Comparison of ENCODE assay signal across 10 mouse cellular contexts in genomic region chr7:139103960-139104381, GRCm38 (mm10). TPM values are rescaled to one million over a fixed set of nuclear protein-coding genes. Genes with fewer than 3 reads are reported as not detected.
DNase-seq lines count a peak whose midpoint lies in the region; ATAC-seq and TF ChIP-seq lines count a peak whose summit lies in the region.
"Had no signal": no experiment of that assay in that cellular context is flagged by ENCODE, and none has a peak within 500 bp of the region (broad histone marks: within the 10 kb centered on the region; RNA-seq: fewer than 3 reads in every experiment).

No protein-coding gene starts in this region.

- TF ChIP-seq EP300 in lung, postnatal 0 days (IDR thresholded peaks at IDR 0.05) = no peak
- no peak for TF ChIP-seq EP300 in stomach, postnatal 0 days (optimal IDR thresholded peaks at IDR 0.05)

- DNase-seq in forebrain, embryonic 11.5 days (ENCODE audit: low spot score) = peak; percentile 65
- no peak for DNase-seq in lung, postnatal 0 days (ENCODE audit: low spot score)
- DNase-seq in lung, postnatal 25 days (ENCODE audit: low spot score) = no peak
- DNase-seq in hindbrain, embryonic 14.5 days (ENCODE audit: low spot score) = no peak
- DNase-seq in stomach, postnatal 0 days (ENCODE audit: low spot score) = no peak
- DNase-seq: adrenal gland, adult 8-10 months; kidney, adult 2 months had no signal

- no peaks in the 10 kb centered on the region for H3K9me3 ChIP-seq in forebrain, embryonic 11.5 days (ENCODE audit: control insufficient read depth, low read length)
- H3K9me3 ChIP-seq in forebrain, embryonic 13.5 days (replicated peaks) = no peaks in the 10 kb centered on the region
- no peaks in the 10 kb centered on the region for H3K9me3 ChIP-seq in lung, postnatal 0 days (ENCODE audit: low read length)
- no peaks in the 10 kb centered on the region for H3K9me3 ChIP-seq in hindbrain, embryonic 14.5 days (ENCODE audit: control insufficient read depth, low read length)
- H3K9me3 ChIP-seq in stomach, postnatal 0 days (ENCODE audit: control insufficient read depth, low read length) = no peaks in the 10 kb centered on the region

- WGBS in forebrain, embryonic 11.5 days = 66% methylated on average over 10 of the region's 10 CpGs
- 64% methylated on average over 10 of the region's 10 CpGs for WGBS in forebrain, embryonic 13.5 days
- WGBS in lung, postnatal 0 days = 52% methylated on average over 10 of the region's 10 CpGs
- WGBS in hindbrain, embryonic 14.5 days = 42% methylated on average over 10 of the region's 10 CpGs
- WGBS in stomach, postnatal 0 days = 57% methylated on average over 10 of the region's 10 CpGs

- peak; percentile 40 for ATAC-seq in forebrain, embryonic 11.5 days (replicated peaks; ENCODE audit: low FRiP score)
- ATAC-seq in forebrain, embryonic 13.5 days = no peak
- ATAC-seq in lung, postnatal 0 days = no peak
- ATAC-seq in hindbrain, embryonic 14.5 days (ENCODE audit: low FRiP score) = peak; percentile 15; the same call in 1 of the 2 replicates
- no peak for ATAC-seq in stomach, postnatal 0 days (ENCODE audit: low FRiP score, low TSS enrichment)
- no peak for ATAC-seq in erythroblast, adult 5-6 weeks (replicated peaks; ENCODE audit: low FRiP score, poor library complexity, severe bottlenecking)
- no peak for ATAC-seq in CD4-positive, CD25-positive, alpha-beta regulatory T cell, adult 4 months

- H3K4me1 ChIP-seq in forebrain, embryonic 11.5 days (replicated peaks; ENCODE audit: control insufficient read depth, insufficient read depth, low read length) = no peaks in the 10 kb centered on the region
- no peaks in the 10 kb centered on the region for H3K4me1 ChIP-seq in forebrain, embryonic 13.5 days
- no peaks in the 10 kb centered on the region for H3K4me1 ChIP-seq in lung, postnatal 0 days (ENCODE audit: insufficient read depth, low read depth, low read length)
- no peaks in the 10 kb centered on the region for H3K4me1 ChIP-seq in hindbrain, embryonic 14.5 days (replicated peaks; ENCODE audit: control insufficient read depth, insufficient read depth, low read length)
- no peaks in the 10 kb centered on the region for H3K4me1 ChIP-seq in stomach, postnatal 0 days (replicated peaks; ENCODE audit: control insufficient read depth, insufficient read depth)

- TF ChIP-seq CTCF in lung, postnatal 0 days (IDR thresholded peaks at IDR 0.05) = peak; percentile 36
- TF ChIP-seq CTCF in stomach, postnatal 0 days (IDR thresholded peaks at IDR 0.05; ENCODE audit: low read depth) = peak; percentile 61

- H3K27ac ChIP-seq in forebrain, embryonic 11.5 days (ENCODE audit: low read depth, low read length) = no peak overlapping the region
- H3K27ac ChIP-seq in forebrain, embryonic 13.5 days = no peak overlapping the region
- H3K27ac ChIP-seq in lung, postnatal 0 days (ENCODE audit: low read length) = no peak overlapping the region
- no peak overlapping the region for H3K27ac ChIP-seq in hindbrain, embryonic 14.5 days
- H3K27ac ChIP-seq in stomach, postnatal 0 days (replicated peaks) = no peak overlapping the region

- H3K4me2 ChIP-seq in forebrain, embryonic 11.5 days (ENCODE audit: low read depth, low read length, severe bottlenecking) = no peak overlapping the region
- H3K4me2 ChIP-seq in forebrain, embryonic 13.5 days = no peak overlapping the region
- no peak overlapping the region for H3K4me2 ChIP-seq in lung, postnatal 0 days (replicated peaks; ENCODE audit: low read depth, low read length)
- H3K4me2 ChIP-seq in hindbrain, embryonic 14.5 days (replicated peaks) = no peak overlapping the region
- no peak overlapping the region for H3K4me2 ChIP-seq in stomach, postnatal 0 days (replicated peaks; ENCODE audit: low read depth)

- no peaks in the 10 kb centered on the region for H3K27me3 ChIP-seq in forebrain, embryonic 11.5 days (ENCODE audit: control insufficient read depth, insufficient read depth, low read length)
- no peaks in the 10 kb centered on the region for H3K27me3 ChIP-seq in forebrain, embryonic 13.5 days
- H3K27me3 ChIP-seq in lung, postnatal 0 days (replicated peaks; ENCODE audit: insufficient read depth, low read length) = no peaks in the 10 kb centered on the region
- H3K27me3 ChIP-seq in hindbrain, embryonic 14.5 days (ENCODE audit: control insufficient read depth, insufficient read depth, low read length) = no peaks in the 10 kb centered on the region
- H3K27me3 ChIP-seq in stomach, postnatal 0 days (ENCODE audit: control insufficient read depth, insufficient read depth, low read length) = no peaks in the 10 kb centered on the region

- H3K9ac ChIP-seq in forebrain, embryonic 11.5 days (ENCODE audit: low read length) = no peak overlapping the region
- H3K9ac ChIP-seq in forebrain, embryonic 13.5 days = no peak overlapping the region
- no peak overlapping the region for H3K9ac ChIP-seq in lung, postnatal 0 days (replicated peaks; ENCODE audit: low read depth)
- no peak overlapping the region for H3K9ac ChIP-seq in hindbrain, embryonic 14.5 days
- H3K9ac ChIP-seq in stomach, postnatal 0 days (ENCODE audit: low read length) = no peak overlapping the region

- no peak overlapping the region for H3K4me3 ChIP-seq in forebrain, embryonic 11.5 days (ENCODE audit: low read depth, low read length)
- no peak overlapping the region for H3K4me3 ChIP-seq in forebrain, embryonic 13.5 days
- H3K4me3 ChIP-seq in lung, postnatal 0 days (ENCODE audit: low read depth, low read length) = no peak overlapping the region
- H3K4me3 ChIP-seq in hindbrain, embryonic 14.5 days (replicated peaks; ENCODE audit: low read length) = no peak overlapping the region
- H3K4me3 ChIP-seq in stomach, postnatal 0 days (ENCODE audit: low read depth, low read length) = no peak overlapping the region

- no peaks in the 10 kb centered on the region; the same call in 1 of the 2 replicates for H3K36me3 ChIP-seq in forebrain, embryonic 11.5 days (ENCODE audit: control insufficient read depth, insufficient read depth, low read length)
- H3K36me3 ChIP-seq in forebrain, embryonic 13.5 days (ENCODE audit: poor library complexity, severe bottlenecking) = peaks cover 26% of the 10 kb centered on the region
- H3K36me3 ChIP-seq in lung, postnatal 0 days (ENCODE audit: insufficient read depth, low read length) = no peaks in the 10 kb centered on the region
- peaks cover 30% of the 10 kb centered on the region for H3K36me3 ChIP-seq in hindbrain, embryonic 14.5 days (replicated peaks; ENCODE audit: control insufficient read depth, insufficient read depth)
- H3K36me3 ChIP-seq in stomach, postnatal 0 days (ENCODE audit: control insufficient read depth, insufficient read depth, low read length) = no peaks in the 10 kb centered on the region

RNA-seq across cellular contexts. Expression of gene Dpysl4, which starts 18.2 kb away (rescaled TPM):
- 113 and 125 TPM in 2 replicates for polyA plus RNA-seq in forebrain, embryonic 11.5 days (2014; fragmentation: Nextera tagmentation; extraction: Ambion mirVana)
- 106 and 141 TPM in 2 replicates for polyA plus RNA-seq in forebrain, embryonic 13.5 days (2015; fragmentation: Nextera tagmentation; extraction: Ambion mirVana)
- polyA plus RNA-seq in lung, postnatal 0 days (2015; fragmentation: Nextera tagmentation; extraction: Ambion mirVana) = 0.54 and 1.1 TPM in 2 replicates
- polyA plus RNA-seq in hindbrain, embryonic 14.5 days (2014; fragmentation: Nextera tagmentation; extraction: Ambion mirVana) = 211 and 216 TPM in 2 replicates
- 4.8 and 5.1 TPM in 2 replicates for polyA plus RNA-seq in stomach, postnatal 0 days (2015; fragmentation: Nextera tagmentation; extraction: Ambion mirVana)
- not detected in 2 replicates for total RNA-seq in erythroblast, adult 5-6 weeks (2015; ENCODE audit: low replicate concordance)
- total RNA-seq in erythroblast, adult 5-6 weeks (2017; ENCODE audit: low replicate concordance) = not detected in 2 replicates
- not detected for polyA plus RNA-seq in CD4-positive, CD25-positive, alpha-beta regulatory T cell, adult 4 months (2017; shearing (Covaris generic))

Comparison
In these comparisons a context has a peak if more than half of its experiments do, and no peak if none do; other contexts are left out.
1. ATAC-seq: peak in forebrain, embryonic 11.5 days (single experiment) and hindbrain, embryonic 14.5 days (single experiment); none in forebrain, embryonic 13.5 days (single experiment), lung, postnatal 0 days (single experiment), stomach, postnatal 0 days (single experiment), erythroblast, adult 5-6 weeks (single experiment) and CD4-positive, CD25-positive, alpha-beta regulatory T cell, adult 4 months (single experiment).
2. RNA of gene Dpysl4, which starts 18.2 kb away (polyA plus RNA-seq): 211 to 216 TPM in hindbrain, embryonic 14.5 days, 113 to 125 TPM in forebrain, embryonic 11.5 days and 106 to 141 TPM in forebrain, embryonic 13.5 days; 4.8 to 5.1 TPM in stomach, postnatal 0 days, 0.54 to 1.1 TPM in lung, postnatal 0 days and not detected in CD4-positive, CD25-positive, alpha-beta regulatory T cell, adult 4 months; every median in the first group is over 10 times any median in the second.